Mouse (Mus musculus): Measurements from ENCODE around the gene Rnf144b.

DNA sequence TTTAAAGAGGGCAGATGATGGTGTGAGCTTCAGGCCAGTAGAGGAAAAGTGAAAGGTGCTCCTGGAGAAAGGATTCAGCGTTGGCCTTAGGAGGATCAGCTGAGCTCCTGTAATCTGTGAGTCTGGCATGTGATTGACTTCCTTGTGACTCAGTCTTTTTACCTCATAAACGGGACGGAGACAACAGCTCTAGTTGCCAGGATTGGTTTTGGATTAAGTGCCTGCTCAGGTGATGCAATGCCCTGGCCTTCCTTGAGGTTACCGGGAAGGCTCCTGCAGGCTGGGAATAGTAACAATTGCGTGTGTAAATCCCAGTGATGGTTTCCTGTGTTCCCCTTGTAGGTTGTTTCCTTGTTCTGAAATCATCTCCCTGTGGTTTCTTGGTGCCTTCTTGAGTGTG lies 39.5 kb downstream of the Rnf144b start:
- no peak for TF ChIP-seq MYOG (IDR thresholded peaks at IDR 0.05; ENCODE audit: control insufficient read depth in 1 of 3, insufficient read depth in 1 of 3, insufficient read length in 2 of 3, low read depth in 2 of 3)
- no peak for TF ChIP-seq SRF (IDR thresholded peaks at IDR 0.05; ENCODE audit: control insufficient read depth, insufficient read length, low read depth)
- TF ChIP-seq MAX (IDR thresholded peaks at IDR 0.05; ENCODE audit: low read depth), result no peak
- TF ChIP-seq E2F4 (IDR thresholded peaks at IDR 0.05; ENCODE audit: insufficient read depth), result no peak
- TF ChIP-seq POLR2A (IDR thresholded peaks at IDR 0.05; ENCODE audit: insufficient read length, low read depth), result no peak
- TF ChIP-seq USF1 (IDR thresholded peaks at IDR 0.05; ENCODE audit: low read depth), result no peak
- TF ChIP-seq MYOD1 (IDR thresholded peaks at IDR 0.05; ENCODE audit: control insufficient read depth in 1 of 3, insufficient read length in 2 of 3, low read depth in 2 of 3), result no peak
- TF ChIP-seq POLR2AphosphoS2 (IDR thresholded peaks at IDR 0.05; ENCODE audit: insufficient read length, low read depth), result no peak
